Mouse (Mus musculus): ENCODE measurements around the gene Dlx6.

The Dlx6 gene

DNA sequence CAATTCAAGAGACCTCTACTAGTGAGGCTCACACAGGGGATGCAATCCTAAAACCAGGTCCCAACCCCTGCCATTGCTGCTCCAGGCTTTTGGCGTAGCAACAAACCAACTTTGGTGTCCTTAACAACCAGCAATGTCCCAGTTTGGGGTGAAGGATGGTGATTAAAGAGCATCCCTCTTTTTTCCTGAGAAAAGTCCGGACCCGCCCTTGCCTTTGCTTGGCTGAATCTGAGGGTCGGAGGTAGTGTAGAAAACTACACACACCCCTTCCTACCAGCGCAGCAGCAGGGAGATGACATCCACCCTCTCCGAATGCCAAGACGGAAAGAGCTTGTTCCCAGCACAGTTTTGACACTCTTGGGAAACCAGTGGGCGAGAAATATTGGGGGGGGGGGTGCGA is 12.5 kb downstream of the Dlx6 start:
- DNase-seq (ENCODE audit: inconsistent age in 2 of 2, low spot score in 1 of 2): no peak

DNA sequence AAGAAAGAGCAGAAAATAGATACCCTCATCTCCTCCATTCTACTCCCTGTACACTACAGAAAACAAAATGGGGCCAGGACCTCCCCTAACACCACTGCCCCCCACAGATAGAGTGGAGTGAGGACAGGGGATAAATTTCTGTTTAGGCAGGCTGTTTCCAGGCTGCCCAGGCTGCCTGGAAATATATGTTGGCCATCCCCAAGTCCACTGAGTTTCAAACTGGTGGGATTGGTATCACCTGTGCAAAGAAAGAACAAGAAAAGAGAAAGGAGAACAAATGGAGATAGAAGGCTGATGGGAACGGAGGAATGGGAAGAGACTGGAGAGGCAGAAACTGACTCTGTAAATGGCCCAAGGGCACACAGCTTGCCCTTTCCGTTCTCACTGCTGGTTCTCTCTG is 13.1 kb downstream of the Dlx6 start:
- DNase-seq (ENCODE audit: inconsistent age in 2 of 2, low spot score in 1 of 2): no peak

DNA sequence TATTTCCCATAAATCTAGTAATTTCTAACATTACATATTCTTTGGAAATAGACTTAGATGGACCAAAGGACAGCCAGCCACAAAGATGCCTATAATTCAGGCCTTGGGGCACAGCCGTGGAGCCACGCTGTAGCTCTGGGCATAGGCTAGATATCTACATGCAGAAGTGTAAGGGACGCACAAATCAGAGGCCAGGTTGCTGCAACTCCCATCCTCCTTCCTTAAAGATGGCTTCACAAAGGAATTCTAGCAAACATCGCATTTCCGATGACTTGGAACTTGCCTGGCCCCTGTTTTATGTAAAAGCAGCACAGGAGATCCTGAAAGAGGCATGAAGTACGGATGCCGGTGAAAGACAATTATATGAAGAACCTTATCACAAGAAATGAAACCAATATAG is 13.6 kb downstream of the Dlx6 start:
- DNase-seq (ENCODE audit: inconsistent age in 2 of 2, low spot score in 1 of 2): no peak

DNA sequence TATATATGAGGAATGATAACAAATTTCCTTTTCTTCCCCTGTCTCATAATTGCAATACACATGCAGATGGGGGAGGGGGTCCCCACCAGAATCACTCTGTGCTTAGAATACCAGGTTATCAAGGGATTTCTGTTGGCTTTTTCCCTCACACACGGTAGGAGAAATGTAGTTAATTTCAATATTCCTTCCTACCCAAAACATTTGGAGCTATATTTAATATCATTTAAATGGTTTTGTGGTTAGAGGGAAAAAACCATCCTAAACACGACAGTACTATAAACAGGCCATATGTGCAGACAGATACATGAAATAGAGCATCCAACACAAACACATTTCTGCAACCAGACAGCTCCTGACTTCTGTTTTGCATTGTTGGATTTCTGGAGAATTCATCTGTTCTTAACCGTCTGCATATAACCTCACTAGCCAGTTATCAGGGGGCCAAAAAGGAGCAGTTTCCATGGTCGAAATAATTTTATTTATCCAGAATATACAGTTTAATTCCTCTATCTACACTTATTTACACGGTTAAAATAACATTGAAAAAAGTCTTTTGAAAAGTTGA is 14.3 kb downstream of the Dlx6 start:
- DNase-seq (ENCODE audit: inconsistent age in 2 of 2, low spot score in 1 of 2): no peak

DNA sequence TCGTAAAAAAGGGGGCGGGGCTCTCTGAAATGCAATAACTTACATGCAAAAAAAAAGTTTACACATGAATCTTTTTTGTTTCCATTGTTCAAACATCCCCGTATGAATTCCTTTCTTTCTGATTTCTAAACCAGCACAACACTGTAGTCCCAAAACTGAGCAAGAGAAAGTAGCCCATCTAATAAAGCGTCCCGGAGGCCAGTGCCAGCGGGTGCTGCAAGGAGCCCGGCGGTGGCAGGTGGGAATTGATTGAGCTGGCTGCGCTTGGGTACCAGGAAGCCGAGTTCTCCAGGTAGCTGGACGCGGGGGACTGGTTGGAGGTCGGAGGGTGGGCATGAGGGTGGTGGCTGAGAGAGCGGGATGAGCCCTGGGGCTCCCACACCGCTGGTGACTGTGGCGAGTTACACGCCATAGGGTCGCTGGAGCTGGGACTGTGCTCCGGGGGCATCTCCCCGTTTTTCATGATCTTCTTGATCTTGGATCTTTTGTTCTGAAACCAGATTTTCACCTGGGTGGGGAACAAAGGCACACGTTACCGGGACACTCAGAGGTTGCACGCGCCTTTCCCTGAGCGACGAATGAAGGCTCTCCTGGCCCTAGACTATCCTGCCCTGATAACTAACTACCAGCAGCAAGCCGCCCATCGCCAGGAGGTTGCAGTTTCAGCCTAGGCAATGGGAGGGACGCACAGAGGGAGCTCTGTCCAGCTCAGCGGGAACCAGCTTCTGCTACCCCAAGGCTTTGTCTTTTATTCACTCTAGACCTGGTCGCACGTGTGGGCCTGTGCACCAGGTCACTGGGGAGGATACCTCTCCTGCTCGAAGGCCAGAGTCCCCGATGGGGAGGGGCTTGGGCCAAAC is 15.1 kb downstream of the Dlx6 start:
- DNase-seq (ENCODE audit: inconsistent age in 2 of 2, low spot score in 1 of 2): no peak

DNA sequence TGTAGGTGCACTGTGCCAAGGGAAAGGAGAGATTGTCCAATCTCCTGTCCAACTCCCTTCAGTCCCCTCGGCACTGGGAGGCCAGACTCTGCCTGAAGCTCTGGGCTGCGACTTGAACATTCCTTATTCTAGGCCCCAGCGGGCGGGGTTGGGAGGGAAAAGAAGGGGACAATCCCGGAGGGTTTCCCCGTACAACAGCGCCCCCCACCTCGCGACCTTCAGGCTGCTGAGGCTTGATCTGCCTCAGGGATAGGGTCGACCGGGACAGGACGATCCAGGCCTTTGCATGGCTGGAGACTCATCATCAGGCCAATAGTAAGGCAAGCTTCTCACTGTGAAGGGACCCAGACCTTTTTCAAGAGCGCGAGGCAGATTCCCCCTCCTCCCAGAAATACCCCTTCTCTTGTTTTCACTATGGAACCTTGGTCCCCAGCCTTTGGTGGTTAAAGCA is 15.7 kb downstream of the Dlx6 start:
- DNase-seq (ENCODE audit: inconsistent age in 2 of 2, low spot score in 1 of 2): no peak

DNA sequence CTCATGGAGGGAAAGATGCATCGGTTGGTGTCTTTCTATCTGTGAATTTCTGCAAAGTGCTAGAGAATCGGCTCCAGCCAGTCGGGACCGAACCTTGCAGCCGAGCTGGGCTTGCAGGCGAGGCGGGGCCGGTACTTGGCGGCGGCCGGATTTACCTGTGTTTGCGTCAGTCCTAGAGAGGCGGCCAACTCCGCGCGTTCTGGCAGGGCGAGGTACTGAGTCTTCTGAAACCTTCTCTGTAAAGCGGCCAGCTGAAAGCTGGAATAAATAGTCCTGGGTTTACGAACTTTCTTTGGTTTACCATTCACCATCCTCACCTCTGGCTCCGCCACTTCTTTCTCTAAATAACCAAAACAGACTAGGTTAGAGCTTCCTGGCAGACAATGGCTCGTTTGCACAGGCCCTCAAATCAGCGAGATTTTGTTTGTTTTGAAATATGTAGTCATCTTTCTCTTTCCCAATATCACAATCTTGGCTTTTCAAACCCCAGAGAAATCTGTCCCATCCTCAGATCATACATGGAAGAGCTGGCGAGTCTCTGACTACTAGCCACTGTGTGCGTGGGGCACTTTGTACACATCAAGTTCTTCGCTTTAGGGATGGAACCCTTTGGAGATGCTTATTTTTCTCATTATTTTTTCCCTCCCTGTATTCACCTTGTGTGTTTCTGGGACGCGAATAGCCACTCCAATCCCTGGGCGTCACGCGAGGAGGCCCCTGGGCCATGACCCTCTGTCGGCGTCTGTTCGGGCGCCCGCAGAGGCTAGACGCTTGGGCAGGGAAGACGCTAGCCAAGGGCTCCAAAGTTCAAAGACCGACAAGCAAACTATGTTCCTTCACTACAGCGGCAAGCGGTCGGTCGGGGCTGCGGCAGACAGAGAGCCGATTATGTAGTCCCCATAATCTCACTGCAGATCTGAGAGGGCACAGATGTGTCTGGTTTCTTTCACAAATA is 16.5 kb downstream of the Dlx6 start:
- no peak for DNase-seq (ENCODE audit: inconsistent age in 2 of 2, low spot score in 1 of 2)

DNA sequence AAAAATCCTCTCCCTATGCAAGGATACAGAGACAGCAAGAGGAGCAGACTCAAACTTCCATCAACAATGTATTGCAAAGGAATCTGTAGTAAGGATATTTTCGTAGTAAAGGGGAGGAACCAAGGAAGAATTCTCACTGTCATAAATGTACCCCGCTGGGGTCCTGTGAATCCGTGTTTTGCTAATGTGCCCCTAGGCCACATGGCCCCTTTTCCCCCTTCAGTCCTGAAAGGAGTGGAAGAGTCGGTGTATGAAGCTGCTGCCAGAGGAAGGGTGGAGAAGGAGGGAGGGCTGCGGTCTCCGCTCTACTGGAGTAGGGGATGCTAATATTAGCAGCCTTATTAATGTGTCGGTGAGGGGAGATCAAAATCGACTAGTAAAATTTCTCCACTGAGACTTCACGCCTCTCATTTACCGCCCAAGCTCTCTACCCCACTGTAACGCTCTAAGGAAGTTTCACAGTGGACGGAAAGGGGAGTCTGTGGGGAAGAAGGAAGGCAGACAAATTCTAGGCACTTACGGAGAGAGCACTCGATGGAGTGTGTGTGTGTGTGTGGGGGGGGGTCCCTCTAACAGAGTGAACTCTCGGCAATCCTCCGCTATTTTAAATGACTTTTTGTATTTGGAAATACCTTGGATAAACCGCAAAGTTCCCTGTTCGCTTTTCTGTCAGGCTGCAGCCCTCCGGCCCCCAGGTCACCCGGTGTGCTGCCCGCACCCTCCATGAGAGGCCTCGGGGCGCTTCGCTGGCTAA is 17.4 kb downstream of the Dlx6 start:
- no peak for DNase-seq (ENCODE audit: inconsistent age in 2 of 2, low spot score in 1 of 2)

DNA sequence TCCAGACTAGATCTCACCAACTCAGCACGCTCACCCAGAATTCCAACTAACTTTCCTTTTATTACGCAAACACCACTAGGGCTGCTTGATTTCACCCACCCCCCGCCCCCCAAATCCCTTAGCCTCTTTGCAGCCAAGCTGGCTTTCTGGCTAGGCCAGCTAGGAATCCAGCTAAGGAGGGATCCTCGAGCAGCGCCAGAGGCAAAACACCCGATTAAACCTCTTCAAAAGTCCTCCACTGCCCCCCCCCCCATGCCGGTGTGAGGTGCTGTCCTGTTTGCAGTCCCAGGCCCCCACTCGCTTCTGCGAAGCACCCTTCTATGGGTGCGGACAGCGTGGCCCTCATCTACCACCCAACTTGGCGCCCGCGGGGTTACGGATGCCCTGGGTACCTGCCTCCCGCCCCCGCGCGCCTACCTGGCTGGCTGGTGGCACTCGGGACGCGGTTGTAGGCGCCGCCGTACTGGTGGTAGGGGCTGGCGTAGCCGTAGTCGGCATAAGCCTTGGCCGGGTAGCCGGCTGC is 18.0 kb downstream of the Dlx6 start:
- DNase-seq (ENCODE audit: inconsistent age in 2 of 2, low spot score in 1 of 2): no peak

DNA sequence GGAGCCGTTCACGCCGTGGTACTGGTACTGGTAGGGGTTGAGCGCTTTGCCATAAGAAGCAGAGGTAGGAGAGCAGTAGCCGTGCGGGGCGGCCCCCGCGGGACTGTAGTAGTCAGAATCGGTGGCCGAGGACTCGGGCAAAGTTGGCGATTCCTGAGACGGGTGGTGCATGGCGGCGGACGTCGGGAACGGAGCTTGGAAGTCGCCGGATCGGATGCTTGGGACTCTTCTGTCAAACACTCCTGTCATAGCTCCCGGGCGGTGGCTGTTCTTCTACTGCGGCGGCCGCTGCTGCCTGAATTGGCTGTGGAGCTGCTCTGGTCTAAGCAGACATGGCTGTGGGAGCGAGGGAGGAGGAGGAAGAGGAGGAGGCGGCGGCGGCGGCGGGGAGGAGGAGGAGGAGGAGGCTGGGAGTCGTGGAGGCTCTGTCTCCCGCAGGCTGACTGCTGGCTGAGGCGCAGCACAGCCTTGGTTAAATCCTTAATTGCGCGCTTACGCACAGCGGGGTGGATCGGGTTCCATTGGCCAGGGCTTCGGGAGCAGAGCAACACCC is 18.6 kb downstream of the Dlx6 start, which contains the start of gene Dlx5:
Gene Dlx5, minus strand, starts transcription at position 448 of the 553 bp plus-strand sequence.
- DNase-seq (ENCODE audit: inconsistent age in 2 of 2, low spot score in 1 of 2): peak in 1 of 2 experiments; percentile 62

DNA sequence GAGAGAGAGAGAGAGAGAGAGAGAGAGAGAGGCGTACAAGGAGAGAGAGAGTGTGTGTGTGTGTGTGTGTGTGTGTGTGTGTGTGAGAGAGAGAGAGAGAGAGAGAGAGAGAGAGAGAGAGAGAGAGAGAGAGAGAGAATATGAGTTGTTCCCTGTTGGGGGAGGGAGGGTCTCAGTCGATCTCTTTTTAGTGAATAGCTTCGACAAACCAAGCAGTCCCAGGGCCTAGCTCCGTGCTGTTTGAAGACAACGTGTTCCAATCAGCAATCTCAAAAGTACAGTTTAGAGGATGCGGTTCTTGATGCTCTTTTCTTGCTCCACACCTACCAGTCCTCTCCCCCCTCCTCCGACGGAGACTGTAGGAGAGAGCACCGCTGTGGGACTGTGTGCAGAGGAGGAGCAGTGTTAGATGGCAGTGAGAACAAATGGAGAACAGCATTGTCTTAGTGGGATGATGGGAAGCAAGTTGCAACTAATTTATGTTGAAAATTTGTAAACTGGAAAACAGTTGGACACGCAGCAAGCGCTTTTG is 19.2 kb downstream of the Dlx6 start:
- no peak for DNase-seq (ENCODE audit: inconsistent age in 2 of 2, low spot score in 1 of 2)

DNA sequence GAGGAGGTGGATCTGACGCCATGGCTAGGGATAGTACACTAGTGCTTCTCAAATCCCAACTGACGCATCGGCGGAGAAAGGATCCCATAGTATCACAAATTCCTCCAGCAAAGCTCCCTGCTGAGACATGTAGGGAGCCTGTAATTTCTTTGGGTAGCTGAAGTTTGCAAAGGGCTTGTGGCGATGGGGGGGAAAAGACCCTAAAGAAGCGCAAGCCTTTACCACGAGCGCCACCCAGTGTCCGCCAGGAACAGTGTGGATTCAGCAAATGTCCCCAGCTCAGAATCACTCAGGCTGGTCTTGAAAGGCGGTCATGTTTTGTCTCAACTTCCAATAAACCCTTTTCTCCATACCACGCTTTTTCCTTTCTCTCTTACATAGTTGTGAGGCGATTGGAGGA is 21.8 kb downstream of the Dlx6 start:
- DNase-seq (ENCODE audit: inconsistent age in 2 of 2, low spot score in 1 of 2): peak; percentile 34 to 77

DNA sequence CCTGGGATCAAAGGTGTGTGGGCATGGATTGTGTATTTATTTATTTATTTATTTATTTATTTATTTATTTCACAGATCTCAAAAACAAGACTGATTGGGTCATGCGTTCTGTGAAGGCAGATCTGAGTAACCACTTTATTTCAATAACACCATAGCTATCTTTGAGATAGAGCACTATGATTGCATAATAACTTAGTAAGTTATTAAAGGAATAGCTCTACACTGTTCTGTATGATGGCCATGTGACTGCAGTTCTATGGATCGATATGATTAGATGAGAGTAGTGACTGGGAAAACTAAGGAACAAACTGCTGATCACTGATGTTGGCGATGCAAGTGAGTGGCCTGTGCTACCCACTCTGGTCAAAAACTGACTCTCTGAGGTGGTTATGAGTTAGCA is 23.1 kb downstream of the Dlx6 start:
- DNase-seq (ENCODE audit: inconsistent age in 2 of 2, low spot score in 1 of 2): no peak

DNA sequence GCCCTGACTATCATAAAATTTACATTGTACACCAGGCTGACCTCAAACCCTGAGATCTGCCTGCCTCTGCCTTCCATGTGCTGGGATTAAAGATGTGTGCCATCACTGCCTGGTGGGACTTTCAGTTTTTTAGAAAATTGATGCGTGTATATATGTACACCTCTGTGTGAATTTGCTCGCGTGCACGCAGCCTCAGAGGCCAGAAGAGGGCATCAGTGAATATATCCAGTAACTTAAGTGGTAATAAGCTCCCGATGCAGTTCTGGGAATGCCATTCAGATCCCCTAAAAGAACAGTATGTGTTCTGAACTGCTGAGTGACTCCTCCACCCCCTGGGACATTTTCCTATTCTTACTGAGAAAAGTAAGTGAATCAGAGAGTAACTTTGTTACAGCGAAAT is 26.9 kb downstream of the Dlx6 start:
- no peak for DNase-seq (ENCODE audit: inconsistent age in 2 of 2, low spot score in 1 of 2)

DNA sequence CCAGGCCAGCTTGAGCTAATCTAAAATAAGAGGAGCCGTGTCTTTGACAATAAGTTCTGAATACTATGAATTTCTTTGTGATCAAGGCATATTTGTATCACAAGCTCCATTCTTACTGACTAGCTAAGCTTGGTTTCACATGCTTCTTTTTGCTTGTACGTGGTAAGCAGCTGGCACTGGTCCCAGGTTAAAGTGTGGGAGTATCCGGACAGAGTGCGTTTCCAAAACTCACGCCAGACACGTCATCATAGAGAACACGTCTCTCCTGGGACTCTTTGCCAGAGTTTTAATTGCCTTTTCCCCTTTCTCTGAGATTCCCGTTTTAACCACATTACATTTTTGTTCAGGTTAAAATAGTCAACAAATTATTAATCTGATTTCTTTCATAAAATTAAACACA is 46.5 kb downstream of the Dlx6 start:
- DNase-seq (ENCODE audit: inconsistent age in 2 of 2, low spot score in 1 of 2): peak; percentile 29 to 67

DNA sequence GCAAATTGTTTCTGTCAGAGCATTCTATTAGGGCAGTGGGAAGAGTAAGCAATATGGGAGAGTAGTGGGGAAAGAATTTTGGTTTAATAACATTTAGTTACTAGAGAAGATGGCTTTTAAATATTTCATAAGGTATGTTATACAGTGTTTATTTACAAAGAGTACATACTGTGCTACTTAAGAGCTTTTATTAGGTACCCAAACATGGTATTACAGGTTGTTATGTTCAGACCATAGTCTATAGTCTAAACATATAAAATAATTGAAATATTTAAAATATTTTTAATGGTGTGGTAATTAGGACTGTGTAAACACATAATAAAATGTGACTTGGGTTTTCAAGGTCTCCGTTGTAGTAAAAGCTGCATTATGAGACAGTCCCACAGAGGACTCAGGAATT is 51.2 kb downstream of the Dlx6 start:
- no peak for DNase-seq (ENCODE audit: inconsistent age in 2 of 2, low spot score in 1 of 2)

DNA sequence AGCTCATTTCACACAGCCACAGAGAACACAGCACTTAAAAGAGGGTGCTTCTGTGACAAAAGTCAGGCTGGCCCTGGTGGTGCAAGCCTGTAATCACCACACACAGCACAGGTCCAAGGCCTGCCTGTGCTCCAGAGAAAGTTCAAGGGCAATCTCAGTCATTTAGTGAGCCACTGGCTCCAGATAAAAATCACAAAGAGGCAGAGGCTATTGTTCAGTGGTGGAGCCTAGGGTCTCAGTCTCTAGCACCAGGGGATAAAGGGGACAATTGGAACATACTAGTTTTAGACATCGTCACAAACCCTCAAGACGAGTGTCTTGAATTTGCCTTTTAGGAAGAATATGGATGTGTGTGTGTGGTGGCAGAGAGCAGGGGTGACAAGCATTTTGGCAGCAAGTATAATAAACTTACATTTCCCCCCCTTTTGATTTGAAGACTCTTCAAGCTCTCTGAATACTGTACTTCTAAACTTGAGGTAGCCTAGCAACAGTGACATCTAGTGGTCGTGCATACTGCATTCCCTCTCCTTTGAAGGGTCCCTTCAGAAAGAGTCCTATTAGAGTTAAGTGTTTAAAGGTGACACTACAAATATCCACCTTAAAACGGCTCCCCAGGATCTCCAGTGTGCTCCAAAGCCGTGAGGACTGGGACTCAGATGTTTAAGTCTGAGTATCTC is 51.9 kb downstream of the Dlx6 start:
- peak; percentile 55 to 79 for DNase-seq (ENCODE audit: inconsistent age in 2 of 2, low spot score in 1 of 2)

DNA sequence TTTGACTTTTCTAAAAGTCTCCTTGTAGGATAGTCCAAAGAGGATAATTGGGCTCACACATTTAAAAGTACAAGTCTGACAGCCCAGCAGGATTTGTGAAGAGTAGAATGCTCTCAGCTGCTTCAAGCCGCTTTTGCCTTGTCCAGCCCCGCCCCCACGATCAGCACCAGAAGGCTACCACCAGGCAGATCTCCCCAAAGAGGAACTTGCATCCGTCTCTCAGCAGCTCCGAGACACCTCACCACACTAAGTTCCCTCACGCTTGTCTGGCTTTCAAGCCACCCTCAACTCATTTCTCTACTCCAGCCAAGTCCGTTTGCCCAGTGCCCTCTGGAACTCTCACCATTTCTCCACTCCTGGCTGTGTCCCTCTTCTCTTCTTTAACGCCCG is 52.4 kb downstream of the Dlx6 start:
- DNase-seq (ENCODE audit: inconsistent age in 2 of 2, low spot score in 1 of 2): no peak

DNA sequence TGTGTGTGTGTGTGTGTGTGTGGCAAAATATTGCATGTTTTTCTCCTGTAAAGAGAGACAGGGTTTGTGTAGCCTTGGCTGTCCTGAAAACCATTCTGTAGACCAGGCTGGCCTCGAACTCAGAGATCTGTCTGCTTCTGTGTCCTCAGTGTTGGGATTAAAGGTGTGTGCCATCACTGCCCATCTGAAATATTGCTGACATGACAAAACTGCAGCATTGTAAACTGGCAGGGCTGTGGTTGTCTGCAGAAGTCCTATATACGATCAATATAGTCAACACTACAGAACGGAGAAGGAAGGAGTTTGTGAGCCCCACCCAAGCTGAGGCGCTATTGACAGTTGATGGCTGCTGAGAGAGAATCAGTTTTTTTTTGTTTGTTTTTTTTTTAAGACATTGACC is 54.2 kb downstream of the Dlx6 start:
- no peak for DNase-seq (ENCODE audit: inconsistent age in 2 of 2, low spot score in 1 of 2)

All from adrenal gland, adult (tissue).